Mouse (Mus musculus): ENCODE data around the gene Ppt2.

Ppt2 gene

DNA sequence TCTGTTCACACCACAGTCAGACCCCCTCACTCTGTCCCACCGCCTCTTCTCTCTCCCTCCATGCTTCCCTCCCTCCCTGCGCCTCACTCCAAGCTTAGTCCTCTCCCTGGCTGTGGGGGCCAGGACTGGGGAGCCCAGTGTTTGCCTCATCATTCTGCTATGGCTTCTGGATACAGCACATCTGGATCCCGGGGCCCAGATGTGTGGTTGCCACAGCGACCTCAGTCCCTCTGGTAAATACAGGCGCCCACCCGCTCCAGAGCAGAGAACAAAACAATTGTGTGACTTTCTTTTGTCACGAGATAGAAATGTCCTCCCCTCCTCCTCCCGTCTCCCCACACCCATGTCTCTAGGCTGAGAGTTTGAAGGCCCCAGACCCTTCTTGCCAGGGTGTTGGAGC is 28.4 kb upstream of the Ppt2 start:
- DNase-seq (ENCODE audit: low read depth): no peak

DNA sequence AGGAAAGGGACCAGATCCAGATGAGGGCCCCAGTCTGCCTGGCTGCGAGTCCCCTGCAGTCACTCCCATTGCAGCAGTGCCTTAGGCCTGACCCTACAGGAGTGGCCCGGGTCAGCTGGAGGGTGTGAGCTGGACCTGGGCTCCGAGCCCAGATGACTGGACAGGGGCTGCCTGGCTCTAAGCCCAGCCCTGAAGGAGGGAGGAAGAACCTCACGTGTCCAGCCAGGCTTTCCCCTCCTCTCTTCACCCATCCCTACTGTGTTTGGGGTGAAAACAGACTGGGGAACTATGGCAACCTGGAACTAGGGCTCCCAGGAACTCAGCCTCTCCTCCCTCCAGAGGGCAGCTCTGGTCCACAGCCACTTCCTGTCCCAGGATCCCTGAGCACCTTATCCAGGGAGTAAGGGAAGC is 27.3 kb upstream of the Ppt2 start:
- no peak for DNase-seq (ENCODE audit: low read depth)

DNA sequence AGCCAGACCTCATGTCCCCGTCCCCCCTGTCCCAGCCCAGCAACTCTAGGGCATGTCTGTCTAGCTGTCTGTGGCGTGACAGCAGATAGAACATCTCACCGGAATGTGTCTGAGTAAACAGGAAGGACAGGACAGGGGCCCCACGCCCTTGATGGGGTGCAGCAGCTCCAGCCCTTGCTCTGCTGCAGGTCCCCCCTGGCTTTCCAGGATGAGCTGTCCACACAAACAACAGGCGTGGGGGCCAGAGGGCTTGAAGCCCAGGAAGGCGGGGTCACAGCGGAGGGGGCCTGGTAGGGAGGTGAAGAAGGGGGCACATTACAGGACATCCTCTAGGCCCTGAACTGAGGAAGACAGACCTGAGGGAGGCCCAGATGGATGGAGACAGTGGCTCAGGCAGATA is 26.9 kb upstream of the Ppt2 start:
- DNase-seq (ENCODE audit: low read depth): no peak

DNA sequence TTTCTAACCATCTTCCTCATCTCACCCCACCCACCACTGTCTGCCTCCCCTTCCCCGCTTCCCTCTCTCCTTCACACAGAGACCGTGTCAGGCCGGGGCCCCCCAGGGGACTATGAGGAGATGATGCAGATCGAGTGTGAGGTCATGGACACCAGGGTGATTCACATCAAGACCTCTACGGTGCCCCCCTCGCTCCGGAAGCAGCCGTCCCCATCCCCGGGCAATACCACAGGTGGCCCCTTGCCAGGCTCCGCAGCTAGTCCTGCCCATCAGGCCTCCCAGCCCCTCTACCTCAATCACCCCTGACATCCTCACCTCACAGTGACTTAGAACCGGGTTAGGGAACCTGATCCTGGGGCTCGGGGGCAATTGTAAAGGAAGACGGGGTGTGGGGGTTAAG is 26.1 kb upstream of the Ppt2 start:
- no peak for DNase-seq (ENCODE audit: low read depth)

DNA sequence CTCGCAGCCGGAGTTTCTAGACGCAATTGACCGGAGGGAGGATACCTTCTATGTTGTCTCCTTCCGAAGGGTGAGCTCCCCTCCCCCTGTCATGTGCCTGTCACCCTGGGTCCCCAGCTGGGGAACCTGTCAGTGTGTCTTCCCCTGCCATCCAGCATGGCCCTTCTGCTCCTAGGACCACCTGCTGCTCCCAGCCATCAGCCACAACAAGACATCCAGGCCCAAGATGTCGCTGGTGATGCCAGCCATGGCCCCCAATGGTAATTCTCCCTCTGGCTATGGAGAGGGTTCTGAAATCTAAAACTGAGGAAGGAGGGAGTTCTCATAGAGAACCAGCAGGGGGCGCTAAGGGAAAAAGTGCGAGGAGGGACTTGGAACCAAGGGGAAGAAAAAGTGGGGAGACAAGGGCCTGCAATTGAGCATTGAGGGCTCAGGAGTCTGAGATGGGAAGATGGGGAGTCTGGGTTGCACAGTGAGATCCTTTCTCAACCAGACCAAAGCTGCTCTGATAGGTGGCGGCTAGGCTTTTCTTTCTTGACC is 25.5 kb upstream of the Ppt2 start:
- DNase-seq (ENCODE audit: low read depth): peak; percentile 72

DNA sequence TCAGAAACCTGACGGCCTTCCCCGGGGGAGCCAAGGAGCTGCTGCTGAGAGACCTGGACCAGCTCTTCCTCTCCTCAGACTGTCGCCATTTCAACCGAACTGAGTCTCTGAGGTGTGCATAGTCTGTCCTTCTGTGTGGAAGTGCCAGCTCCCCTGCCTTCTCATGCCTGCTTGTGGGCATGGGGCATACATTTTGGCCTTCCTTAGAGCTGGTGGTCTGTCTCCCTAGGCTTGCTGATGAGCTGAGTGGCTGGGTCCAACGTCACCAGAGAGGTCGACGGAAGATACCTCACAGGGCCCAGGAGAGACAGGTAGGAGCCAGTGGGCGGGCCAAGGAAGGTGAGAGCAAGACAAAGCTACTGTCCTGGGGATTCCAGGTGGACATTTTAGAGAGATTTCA is 24.7 kb upstream of the Ppt2 start:
- no peak for DNase-seq (ENCODE audit: low read depth)

DNA sequence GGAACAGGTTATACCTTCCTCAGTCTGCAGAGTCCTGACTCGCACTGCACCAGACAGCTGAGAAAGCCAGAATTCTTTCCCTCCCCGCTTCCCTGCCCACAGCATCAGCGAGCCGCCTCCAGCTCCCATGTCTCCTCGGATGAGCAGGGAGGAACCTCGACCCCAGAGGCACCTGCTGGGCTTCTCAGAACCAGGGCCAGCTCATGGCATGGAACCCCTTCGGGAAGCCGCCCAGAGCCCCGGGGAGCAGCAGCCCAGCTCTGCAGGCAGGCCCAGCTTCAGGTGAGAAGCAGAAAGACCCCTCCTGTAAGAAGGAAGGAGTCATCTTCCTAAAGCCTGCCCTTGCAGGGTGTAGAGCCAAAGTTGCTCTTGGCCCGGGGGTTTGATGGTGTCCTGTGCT is 24.2 kb upstream of the Ppt2 start:
- DNase-seq (ENCODE audit: low read depth): no peak

DNA sequence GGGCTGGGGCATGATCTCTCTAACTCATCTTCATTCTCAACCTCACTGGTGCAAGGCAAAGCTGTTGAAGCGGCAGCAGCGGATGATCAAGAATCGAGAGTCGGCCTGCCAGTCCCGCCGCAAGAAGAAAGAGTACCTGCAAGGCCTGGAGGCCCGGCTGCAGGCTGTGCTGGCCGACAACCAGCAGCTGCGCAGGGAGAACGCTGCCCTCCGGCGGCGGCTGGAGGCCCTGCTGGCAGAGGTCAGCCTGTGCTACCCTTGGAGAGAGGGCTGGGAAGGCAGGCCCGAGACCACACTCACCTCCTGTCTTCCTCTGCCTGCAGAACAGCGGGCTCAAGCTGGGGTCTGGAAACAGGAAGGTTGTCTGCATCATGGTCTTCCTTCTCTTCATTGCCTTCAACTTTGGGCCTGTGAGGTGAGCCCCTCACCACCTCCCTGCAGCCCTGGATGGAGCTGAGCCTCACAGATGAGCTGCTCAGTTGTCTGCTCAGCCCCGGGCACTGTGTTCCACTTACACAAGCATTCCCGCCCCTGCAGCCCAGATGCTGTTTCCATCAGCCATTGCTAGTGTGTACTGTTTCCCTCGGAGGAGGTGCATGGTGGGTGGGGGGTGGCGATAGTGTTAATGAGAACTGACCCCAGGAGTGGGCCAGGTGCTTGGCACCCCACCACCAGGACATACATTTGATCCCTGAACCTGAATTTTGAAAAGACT is 23.4 kb upstream of the Ppt2 start:
- peak; percentile 46 for DNase-seq (ENCODE audit: low read depth)

DNA sequence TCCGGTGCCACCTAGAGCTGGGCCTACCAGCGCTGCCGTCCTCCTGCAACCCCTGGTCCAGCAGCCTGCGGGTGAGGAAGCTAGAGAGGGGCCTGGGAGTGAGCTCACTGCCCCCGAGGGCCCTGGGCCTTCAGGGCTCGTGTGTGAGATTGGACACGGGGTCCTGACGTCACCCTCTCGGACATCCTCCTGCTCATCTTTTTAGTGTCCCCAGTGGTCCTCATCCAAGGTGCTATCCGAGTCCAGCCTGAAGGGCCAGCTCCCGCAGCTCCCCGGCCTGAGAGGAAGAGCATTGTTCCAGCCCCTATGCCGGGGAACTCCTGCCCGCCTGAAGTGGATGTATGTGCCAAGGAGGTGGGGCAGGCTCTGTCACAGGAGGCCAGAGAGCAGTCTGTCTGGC is 22.5 kb upstream of the Ppt2 start:
- no peak for DNase-seq (ENCODE audit: low read depth)

DNA sequence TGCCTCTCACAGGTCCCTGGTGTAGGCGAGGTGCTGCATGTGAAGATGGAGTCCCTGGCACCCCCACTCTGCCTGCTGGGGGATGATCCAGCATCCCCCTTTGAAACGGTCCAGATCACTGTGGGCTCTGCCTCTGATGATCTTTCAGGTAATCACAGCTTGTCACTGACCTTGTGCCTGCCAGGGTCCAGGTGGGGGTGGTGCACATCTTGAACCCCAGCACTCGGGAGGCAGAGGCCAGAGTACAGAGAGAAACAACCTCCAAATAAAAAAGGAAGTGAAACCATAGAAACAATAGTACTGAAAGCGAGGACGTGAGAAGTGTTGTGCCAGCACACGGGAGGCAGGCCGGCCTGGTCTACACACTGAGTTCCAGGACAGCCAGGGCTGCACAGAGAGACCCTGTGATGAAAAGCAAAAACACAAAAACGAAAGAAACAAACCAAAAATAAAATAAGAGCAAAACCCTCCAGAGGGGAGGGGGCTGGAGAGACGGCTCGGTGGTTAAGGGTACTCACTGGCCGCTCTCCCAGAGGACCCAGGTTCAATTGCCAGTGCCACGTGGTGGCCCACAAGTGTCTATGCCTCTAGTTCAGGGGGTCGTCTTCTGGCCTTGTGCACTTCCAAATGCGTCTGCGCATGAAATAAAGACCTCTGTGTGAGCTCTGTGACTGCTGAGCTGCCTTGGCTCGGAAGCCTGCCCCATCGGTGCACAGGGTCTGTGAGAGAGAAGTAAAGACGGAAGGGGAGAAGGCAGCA is 21.0 kb upstream of the Ppt2 start:
- no peak for DNase-seq (ENCODE audit: low read depth)

DNA sequence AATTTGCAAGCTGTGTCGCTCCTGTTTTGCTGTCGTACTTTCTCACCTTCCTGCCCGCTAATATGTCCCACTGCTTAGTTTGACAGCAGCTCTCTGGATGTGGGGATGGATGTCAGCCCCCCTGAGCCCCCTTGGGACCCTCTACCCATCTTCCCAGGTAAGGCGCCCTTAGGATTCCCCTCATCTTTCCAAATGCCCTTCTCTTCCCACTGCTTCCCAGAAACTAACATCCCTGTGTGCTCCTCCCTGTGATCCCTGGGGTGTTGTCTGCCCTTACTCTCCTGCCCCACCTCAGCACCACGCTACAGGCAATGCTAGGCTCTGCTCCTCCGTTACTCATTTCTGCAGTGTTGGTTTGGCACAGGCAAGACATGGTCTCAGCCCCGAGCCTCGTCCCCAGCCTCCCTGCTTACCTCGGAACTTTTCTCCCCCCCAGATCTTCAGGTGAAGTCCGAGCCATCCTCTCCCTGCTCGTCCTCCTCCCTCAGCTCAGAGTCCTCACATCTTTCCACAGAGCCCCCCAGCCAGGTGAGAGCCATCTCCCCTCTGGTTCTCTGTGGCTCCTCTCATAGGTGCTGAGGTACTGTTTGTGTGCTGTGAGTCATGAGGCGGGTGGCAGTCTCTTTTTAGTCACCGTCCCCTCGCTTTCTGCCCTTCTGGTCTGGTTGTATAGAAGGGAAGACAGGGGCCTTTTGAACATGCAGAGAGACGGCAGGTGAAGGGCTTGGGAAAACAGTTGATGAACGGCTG is 20.0 kb upstream of the Ppt2 start:
- DNase-seq (ENCODE audit: low read depth): no peak

DNA sequence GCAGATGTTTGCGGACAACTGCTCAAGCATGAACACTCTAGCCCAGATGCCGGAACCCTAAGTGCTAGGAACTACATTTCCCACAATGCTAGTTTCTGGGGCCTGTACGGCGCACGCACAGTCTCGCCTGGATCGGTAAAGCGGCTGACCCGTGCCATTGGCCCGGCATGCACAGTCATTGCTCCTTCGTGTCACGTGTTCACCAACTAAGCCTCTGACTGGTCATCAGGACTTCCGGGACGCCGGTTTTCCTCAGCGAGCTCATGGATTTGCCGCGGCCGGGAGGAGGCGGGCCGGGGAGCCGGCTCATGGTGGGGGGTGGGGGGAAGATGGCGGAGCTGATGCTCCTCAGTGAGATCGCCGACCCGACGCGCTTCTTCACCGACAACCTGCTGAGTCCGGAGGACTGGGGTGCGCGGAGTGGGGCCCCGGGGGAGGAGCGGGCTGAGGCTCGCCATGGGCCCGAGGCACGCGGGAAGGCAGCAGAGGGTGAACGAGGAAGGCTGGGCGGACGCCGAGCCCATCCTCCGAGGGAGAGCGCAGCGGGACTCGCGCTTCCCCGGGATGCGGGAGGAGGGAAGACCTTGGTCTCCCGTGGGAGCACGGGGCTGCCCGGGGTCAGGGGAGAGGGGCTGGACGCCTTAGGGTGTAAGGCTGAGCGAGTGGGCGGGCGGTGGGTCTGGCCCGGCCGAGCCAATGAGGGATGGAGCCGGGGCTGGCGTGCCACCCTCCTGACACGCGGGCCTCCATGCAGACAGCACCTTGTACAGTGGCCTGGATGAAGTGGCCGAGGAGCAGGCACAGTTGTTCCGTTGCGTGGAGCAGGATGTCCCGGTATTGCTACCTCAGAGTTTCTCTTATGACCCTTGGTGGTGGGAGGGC is 18.8 kb upstream of the Ppt2 start, which contains the start of gene Atf6b:
Atf6b (plus strand) TSS at position 241 of the 882 bp plus-strand sequence.
- peak; percentile 97 for DNase-seq (ENCODE audit: low read depth)

DNA sequence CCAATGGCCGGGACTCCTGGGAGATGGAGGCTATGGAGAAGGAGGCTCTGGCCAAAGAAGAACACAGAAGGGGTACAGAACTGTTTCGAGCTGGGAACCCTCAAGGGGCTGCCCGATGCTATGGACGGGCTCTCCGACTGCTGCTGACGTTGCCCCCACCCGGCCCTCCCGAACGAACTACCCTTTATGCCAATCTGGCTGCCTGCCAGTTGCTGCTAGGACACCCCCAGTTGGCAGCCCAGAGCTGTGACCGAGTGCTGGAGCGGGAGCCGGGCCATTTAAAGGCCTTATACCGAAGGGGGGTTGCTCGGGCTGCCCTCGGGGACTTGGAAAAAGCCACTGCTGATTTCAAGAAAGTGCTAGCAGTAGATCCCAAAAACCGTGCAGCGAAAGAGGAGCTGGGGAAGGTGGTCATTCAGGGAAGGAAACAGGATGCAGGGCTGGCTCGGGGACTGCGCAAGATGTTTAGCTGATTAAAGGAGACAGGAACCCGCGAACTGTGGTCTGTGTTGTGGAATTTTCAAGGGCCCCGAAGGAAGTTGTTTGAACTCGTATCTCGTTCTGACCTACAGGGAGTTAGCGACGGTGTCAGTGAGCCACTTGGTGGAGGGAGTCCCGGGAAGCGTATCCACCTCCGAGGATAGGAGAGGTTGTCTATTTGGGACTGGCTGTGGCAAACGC is 17.7 kb upstream of the Ppt2 start:
- DNase-seq (ENCODE audit: low read depth): peak; percentile 25

DNA sequence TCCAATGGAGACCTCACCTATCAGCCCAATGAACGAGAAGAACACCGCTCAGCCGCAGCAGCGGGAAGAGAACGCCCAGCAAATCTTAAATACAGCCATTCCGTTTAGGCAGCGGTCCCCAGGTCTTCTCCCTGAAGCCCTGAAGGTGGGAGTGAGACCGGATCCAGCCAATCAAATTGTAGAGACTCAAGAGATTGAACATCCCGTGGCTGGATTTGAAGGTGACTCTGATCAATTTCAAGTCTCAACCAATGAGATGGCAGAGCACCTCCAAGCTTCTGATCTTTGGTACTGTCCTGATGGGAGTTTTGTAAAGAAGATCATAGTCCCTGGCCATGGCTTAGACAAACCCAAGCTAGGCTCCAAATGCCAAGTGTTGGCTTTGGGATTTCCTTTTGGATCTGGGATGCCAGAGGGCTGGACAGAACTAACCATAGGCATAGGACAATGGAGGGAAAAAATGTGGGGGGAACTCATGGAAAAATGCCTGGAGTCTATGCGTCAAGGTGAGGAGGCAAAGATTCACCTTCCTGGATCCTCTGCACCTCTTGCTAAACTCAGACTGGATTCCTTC is 17.0 kb upstream of the Ppt2 start:
- DNase-seq (ENCODE audit: low read depth): no peak

DNA sequence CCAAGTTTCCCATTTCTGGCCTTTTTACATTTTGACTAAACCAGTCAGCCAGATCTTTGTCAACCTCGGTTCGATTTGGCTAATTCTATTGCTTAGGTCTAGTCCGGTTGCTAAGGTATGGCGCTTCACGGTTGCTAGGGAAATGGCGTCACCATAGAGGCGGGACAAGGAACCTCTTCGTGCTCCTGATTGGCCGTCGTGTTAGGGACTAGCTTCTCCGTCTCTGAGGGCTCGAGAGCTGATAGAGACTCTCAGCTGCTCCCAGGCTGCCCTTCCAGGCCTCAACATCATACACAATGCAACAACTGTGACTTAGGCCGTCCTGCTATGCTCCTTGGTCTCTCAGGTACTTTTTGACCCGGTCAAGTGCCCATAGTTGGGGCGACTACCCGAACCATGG is 16.3 kb upstream of the Ppt2 start, which contains the start of gene Fkbpl:
Fkbpl (plus strand) TSS at position 157 of the 400 bp plus-strand sequence.
- DNase-seq (ENCODE audit: low read depth): peak; percentile 98

DNA sequence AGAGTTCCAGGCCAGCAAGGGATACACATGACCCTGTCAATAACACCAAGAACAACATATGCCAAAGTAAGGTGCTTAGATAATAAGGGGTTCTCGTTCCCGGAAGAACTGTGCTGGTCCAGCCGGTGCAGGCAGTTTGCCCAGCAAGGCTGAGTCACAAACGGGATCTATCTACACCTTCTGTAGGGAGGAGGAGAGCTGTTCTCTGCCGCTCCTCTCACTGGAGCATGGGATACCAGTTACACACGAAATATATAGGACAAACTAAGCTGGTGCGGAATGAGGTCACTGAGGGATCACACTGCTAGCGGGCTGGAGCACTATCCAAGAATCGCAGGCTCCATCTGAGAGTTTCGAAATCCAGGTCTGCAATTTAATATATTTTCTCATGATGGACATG is 15.6 kb upstream of the Ppt2 start:
- peak; percentile 24 for DNase-seq (ENCODE audit: low read depth)

DNA sequence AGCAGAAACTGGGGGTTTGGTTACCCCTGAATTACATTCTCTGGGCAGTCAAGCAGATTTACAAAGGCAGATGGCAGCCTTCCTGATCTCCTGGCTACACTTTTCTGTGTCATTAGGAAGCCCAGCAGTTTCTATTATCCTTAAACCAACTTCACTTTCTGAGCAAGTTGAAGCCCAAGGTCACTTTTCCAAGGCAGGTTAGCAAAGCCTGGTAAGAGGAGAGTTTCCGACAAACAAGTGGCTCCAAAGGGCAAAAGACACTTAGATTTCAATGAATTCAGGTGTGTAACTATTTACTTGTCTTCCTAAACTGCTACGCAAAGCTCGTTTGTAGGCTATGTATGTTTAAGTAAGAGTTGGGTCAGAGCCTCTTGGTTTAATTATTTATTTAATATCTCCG is 15.1 kb upstream of the Ppt2 start:
- no peak for DNase-seq (ENCODE audit: low read depth)

DNA sequence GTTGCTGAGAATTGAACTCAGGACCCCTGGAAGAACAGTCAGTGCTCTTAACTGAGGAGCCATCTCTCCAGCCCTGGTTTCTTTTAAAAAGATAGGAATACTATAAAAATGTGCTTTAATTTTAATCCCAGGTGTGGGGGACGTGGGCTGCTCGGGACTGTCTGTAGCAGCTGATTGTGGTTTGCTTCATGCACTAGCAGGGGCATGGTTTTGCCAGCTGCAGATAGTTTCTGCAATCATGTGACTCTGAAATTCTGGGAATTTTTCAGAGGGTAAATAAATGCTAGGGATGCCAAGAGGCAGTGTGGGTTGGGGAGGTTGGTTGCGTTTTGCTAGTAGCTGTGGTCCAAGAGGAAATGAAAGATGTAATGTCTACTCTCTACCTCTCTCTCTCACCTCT is 13.6 kb upstream of the Ppt2 start:
- DNase-seq (ENCODE audit: low read depth): no peak

DNA sequence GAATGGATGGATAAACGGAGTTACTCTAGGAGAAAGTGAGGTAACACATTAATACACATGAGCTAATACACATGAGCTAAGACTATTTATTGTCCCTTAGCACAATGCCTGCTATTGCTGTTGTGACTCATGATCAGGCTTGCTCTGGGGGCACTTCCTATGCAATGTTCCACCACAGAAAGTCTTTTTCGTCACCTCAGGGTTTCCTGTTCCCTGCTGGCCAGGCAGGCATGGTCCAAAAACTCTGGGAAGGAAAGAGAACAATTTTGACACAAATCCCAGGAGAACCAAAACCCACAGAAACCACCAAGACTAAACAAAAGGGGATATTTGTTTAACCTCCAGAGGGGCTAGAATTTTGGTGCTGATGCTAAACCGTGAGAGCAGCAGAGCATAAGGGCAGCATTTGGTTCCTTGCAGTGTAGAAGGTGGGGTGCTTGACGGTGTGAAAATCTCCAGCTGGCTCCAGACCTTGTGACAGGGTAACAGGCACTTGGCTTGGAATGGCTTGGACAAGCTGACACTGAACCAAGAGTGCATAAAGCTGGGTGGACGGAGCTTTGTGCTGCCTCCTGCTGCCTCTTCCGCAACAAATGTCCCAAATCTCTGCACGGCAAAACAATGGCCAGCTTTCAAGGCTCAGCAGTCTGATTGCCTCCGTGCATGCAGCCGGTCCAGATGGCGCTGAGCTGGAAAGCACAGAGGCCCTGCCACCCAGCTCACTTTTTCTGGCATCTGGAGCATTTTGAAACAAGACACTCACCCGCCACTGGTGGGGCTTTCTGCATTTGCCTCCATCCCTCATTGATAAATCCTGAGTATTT is 12.7 kb upstream of the Ppt2 start:
- DNase-seq (ENCODE audit: low read depth): no peak

All from naive thymus-derived CD4-positive, alpha-beta T cell, adult 2 months (primary cell).